Mouse (Mus musculus) lung, postnatal 25 days (tissue): ENCODE measurements around the gene Ndufa11.

Experiments
- DNase-seq: peaks from one replicate; pipeline ENCODE4 v3.0.0; 2022; ENCODE audit warnings: low spot score

Ndufa11 gene

DNA sequence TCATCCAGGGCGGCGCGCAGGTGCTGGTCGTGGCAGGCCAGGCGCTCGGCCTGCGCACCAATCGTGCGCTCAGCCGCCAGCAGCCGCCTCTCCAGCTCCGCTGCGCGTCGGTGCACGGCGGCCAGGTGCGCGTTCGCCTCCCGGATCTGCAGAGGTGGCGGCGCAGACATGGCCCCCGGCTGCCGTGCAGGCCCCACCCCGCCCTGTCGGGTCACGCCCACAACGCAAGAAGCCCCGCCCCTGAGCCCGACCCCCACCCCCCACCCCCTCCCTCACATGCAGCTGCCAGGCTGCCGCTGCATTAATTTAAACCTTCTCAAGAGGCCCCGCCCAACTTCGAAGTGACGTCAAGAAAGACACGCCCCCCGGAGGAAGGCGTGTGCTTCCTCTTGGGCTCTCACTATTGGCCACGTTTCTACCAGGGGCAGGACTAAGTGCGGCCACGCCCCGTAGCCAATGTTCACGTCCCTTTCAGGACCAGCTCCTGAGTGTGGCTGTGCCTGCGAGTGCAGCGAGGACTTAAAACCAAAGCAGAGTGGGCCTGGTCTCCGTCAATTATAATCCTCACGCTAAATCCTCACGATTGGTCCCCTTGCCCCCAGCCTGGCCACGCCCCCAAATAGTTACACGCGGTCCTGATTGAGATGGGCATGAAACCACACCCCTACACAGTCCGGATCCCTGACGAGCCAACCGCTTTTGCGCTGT lies 758 bp upstream of the Ndufa11 start:
- DNase-seq, result peak; percentile 98

DNA sequence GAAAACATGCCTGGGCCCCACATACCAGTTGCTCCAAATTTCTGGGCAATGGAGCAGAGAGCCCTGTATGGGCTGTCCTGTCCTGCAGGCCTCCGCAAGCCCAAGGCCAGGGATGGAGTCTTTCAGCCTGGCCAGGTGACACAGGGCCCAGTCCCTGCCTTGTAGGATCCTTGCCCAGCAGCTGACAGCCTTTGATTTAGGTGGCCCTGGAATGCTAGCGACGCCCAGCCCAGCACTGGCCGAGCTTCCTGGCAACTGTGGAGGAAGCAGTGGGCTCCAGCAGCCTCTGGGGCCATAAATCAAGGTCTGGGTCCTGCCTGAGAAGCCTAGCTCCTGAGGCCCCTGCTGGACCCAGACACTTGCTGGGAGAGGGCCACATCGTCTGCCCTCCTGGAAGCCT lies 4.9 kb downstream of the Ndufa11 start:
- DNase-seq, result no peak

DNA sequence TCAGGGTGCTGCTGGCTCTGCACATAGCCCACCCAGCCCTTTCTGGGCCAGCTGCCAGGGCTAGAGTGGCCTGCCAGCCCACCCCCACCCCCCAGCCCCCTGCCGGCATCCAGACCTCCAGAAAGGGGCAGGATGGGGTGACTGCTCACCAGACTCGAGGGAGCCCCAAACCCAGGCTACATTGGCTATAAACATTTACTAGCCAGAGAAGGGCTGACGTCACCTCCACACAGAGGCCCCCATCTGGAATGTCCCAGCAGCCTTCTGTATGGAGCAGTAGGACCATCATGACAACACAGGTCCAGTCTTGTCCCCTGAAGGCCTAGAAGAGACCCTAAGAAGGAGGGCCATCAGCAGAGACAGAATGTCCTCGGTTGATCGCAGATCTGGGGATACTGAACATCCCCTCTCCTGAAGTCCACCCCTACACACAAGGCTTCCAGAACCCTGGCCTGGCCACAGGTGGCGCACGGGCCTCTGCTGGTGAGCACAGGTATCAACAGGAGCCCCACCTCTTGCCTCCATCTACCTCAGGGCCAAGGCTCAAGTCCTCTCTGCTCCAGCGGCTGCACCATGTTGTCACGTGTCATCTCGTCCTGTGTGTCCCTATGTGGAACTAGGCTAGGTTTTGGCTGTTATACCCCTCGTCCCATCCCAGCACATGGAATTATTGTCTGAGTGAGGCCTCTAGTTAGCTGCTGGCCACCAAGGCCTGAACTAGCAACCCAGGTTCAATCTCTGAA lies 6.0 kb downstream of the Ndufa11 start:
- no peak for DNase-seq

DNA sequence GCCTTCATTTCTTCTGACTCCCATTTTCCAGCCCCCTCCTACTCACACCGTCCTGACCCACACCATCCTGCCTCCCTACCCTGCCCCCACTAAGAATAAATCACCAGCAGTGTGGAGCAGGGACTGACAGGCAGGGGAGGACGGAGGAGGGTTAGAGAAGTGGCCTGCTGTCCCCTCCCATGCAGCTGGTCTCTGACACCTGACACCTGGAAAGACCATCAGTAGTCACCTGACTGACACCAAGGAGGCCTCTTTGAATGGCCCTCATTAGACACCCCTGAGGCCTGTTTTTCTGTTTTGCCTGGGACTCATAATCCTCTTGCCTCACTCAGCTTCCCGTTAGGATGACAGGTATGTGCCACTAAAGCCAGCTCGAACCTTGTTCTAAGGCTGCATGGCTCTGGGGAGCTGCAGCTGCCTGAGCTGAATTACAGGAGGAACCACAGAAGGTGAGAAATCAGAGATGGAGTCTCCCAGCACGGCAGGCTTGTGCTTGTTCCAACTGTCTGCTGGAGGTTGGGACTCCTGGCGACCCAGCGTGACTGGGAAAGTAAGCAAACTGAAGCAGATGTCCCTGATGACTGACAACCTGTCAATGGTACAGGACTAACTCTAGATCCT lies 9.6 kb downstream of the Ndufa11 start:
- DNase-seq, result no peak

DNA sequence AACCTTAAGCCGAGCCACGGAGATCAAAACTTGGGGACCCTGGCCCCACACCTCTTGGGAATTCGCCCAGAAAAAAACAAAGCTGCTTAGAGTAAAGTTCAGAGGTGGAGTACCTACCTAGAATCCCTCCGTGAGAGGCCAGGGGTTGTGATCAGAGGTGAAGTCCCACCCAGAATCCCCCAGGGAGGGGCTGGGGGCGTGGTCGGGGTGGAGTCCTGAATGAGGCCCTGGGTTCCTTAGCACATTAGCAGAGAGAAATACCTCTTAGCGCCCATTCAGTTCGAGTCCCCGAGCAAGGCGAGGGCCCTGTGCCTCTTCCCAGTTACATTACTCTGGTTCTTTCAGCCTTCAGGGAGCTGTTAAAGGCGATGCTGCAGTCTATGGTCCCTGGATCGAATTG lies 10.1 kb downstream of the Ndufa11 start:
- no peak for DNase-seq

DNA sequence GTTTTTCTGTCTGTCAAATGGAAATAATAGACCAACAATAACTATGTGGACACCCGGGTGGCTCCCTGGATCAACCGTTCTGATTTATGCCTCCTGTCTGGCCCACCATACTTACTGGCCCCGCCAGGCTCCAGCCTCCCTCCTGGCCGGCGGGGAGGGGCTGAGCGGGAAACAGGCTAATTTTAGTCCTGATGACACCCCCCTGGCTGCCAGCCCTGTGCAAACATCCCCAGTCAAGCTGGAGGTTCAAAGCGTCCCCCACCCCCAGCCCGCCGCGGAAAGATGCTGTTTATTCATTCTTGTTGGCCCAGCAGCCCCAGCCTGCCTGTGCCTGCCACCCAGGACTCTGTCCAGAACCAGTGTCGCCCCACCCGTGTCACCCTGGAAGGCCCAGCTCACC lies 10.6 kb downstream of the Ndufa11 start:
- DNase-seq, result no peak

DNA sequence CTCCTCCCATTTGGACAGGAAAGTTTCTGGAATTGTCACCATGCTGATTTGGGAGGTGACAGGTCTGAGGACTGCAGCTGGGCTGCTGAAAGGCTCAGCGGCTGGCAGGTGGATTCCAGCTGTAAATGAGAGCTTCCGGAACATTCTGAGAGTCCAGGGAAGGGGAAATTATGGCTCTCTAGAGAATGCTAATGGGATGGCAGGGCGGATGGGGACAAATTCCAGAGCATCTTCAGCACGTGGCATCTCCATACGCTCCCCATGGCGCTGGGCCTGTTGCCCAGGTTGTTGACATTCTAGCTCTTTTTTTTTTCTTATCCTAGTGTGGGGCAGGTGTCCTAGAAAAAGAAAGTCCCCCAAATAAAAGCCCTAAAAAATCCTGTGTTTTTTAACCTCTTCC lies 11.6 kb downstream of the Ndufa11 start:
- no peak for DNase-seq

DNA sequence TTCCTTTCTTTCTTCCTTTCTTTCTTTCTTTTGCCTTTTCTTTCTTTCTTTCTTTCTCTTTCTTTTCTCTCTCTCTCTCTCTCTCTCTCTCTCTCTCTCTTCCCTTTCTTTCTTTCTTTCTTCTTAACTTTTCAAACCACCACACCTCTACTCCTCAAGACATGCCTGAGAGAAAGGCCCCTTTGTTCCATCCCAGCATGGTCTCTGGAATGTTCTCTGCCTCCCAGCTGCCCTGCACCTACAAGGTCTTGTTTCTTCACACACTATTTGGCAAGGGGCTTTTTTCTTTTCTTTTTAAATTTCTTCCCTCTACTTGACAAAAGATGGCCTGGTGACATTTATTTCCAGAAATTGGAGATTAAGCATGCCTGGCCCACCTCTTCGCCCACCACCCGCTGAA lies 12.1 kb downstream of the Ndufa11 start:
- DNase-seq, result no peak

DNA sequence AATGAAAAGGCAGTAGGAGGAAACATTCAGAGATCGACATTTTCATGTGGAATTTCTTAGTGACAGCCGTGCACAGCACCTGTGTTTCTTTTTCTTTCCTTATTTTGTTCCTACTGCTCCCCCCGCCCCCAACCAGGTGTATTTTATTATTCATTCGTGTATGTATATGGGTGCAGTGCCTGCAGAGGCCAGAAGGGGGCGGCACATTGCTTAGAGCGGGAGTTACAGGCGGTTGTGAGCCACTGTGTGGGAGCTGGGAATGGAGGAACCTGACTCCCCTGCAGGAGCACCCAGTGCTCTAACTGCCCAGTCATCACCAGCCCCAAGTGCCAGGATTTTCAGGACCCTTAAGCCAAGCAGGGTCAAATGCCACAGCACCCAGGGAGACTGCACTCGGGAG lies 19.0 kb downstream of the Ndufa11 start:
- DNase-seq, result no peak

DNA sequence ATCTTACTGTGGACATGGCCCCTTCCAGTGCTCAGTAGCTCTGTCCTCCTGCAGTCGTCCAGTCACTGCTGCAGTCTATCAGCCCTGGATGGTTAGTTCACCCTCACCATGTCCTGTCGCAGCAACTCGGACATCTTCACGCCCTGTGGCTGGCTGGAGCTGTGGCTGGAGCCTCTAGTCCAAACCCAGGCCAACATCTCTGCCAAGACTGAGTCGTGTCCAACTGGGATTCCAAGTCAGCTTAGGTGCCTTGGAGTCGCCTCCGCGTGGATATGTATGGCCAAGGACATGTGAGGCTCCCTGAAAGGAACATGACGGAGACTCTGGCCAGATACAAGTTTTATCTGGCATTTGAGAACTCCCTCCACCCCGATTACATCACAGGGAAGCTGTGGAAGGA lies 20.7 kb downstream of the Ndufa11 start:
- DNase-seq, result no peak

DNA sequence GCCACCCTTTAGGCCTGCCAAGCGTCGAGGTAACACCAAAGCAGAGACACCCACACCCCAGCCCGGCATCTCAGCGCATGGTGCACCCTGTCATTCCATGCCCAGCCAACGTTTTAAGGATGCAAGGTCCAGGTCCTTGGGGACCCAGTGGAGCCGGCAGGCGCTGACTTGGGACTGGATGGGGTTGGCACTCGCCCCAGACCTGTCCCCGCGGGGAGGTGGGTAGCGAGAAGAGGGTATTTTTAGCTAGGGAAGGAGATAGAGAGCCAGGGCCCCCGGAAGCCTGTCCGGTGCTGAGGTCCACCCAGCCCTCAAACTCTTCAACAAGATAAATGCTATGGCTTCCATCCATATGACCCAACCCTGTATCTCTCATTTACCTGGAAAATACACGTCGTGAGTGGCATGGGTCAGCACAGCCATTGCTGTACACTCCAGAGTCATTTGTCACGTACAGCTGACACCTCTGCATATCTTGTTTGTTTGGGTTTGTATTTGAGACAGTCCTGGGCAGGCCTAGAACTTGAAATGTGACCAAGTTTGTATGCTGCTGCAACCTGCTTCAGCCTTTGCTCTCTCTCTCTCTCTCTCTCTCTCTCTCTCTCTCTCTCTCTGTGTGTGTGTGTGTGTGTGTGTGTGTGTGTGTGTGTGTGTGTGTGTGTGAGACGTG lies 22.7 kb downstream of the Ndufa11 start:
- no peak for DNase-seq

DNA sequence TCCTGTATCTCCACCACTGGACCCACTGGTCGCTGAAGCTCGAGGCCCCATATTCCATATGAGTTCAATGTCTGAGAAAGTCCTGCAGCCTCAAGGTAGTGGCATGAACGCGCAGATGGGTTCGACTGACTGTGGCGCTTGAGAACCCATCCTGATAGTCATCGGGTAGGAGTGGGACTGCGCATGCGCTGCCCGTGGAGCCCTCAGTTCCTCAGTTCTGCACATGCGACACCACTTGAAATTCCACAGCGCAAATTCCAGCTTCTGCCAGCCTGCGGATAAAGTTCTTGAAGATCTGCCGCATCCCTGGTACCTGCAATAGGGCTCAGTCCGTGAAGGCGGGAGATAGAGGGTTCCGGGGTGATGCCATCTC lies 23.2 kb downstream of the Ndufa11 start:
- no peak for DNase-seq

DNA sequence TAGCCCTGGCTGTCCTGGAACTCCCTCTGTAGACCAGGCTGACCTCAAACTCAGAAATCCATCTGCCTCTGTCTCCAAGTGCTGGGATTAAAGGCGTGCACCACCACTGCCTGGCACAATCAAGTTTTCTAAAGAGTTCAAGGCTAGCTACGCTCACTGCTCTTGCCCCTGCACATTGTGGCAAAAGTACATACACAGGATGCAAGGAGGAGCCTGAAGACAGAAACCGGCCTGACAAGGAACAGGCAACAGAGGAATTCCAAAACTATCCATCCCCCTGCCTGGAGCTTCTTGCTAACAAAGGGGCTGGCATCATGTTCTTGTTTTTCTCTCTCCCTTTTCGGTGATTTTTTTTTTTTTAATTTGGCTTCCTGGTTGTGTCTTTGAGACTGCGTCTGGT lies 26.6 kb downstream of the Ndufa11 start:
- DNase-seq, result no peak

DNA sequence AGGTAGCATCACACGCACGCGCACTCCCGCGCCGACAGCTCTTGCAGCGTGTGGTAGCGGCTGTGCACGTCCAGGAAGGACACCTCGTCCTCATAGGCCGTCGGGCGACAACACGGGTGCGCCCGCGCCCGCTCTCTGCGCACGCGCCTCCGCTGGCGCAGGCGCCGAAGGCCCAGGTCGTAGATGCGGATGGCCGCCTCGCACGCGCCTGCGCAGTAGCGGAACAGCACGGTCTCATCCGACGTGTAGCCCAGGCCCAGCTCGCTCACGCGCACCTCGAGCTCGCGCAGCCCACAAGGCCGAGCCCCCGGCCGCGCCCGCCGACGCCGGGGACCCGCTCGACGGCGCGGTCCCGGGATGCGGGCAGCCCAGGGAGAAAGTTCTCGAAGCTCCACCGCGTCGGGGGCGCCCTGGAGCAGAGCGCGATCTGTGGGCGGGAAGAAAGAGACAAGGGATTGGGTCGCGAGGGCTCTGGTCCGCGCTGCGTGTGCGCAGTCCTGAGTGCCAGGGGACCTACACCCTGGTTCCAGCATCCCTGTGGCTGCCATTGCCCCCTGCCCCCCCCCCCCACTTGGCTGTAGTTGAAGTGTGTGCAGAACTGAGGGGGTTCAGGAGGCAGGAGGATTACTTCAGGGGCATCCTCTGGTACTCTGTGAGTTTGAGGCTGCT lies 34.0 kb downstream of the Ndufa11 start:
- no peak for DNase-seq

DNA sequence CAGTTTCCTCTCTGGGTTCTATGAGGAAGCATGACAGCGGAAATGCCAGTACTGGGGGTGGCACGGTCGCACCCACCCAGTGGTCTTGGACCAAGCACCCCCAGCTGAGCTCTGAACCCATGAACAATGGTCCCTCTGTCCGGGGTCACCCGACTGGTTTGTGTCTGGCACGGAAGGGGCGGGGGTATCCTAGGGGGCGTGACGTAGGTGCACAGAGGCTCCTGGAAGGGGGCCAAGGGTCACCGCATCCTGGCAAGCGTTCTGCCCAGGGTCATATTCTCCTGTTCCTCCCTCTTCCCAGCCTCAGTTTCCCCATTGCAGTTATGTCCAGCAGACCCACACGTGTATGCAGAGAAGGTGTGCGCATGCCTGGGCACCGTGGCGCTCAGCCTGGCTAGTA lies 35.9 kb downstream of the Ndufa11 start:
- DNase-seq, result no peak

DNA sequence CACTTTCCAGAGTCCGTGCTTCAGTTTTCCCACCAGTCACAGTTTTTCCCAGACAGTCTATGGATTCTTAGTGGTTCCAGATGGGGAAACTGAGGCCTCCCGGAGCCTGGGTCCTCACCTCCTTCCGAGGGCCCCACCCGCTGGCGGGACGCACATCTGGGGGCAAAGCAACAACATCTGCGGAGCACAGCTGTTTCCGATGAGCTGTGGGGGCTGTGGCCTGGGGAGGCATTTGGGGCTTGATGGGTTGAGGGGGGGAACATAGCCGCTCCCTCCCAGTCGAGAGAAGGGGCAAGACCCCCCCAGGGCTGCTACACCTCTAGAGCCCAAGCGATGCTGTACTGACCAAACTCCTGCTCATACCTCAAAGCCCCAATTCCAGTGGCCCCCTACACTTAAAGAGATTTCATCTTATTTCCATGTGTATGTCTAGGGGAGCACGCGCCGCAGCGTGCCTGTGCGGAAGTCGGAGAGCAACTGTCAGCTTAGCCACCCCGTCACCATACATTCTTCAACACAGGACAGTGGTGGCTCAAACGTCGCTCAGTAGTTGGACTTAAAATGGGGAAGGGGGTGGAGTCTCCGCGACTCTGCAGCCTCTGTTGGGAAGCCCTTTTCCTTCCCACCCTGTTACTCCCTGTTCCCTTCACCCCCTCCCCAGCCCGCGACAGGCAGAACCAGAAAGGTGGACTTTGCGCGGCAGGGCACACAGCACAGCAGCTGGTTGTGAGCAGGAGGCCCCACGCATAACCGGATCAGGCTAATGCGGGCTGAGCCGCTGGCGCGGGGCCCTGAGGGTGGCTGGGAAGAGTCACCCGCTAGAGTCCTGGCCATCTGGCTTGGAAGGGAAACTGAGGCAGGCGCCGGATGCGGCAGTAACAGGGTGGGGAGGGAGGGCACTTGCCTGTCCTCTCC lies 37.0 kb downstream of the Ndufa11 start:
- DNase-seq, result no peak

DNA sequence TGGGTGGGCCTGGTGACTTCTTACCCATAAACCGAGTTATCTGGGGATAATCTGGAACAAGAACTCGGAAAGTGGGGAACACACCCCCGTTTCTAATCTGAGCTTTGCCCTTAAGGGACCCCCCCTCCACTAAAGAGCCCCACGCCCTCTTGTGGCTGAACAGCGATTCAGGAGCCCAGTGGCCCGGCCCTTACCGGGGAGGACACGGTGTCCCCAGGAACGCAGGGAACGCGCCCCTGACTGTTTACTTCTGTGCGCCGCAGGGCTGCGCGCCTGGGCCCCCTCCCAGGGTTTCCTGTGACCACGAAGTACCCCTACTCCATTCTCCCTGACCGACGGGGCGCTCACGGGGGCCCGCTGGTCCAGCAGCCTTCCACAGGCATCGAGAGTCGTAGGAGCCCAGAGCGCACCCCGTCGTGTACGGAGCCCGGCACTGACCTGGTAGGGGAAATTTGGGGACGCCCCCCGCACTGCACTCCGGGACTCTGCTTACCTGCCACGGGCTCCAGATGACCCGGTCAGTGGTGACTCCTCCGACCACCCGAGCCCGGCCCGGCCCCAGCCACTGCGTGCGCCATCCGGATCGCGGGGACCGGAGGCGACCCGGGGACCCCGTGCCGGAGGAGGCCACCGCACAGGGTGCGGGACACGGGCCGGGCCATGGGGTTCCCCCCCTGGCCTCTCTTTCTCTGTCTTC lies 39.3 kb downstream of the Ndufa11 start:
- peak; percentile 21 for DNase-seq

DNA sequence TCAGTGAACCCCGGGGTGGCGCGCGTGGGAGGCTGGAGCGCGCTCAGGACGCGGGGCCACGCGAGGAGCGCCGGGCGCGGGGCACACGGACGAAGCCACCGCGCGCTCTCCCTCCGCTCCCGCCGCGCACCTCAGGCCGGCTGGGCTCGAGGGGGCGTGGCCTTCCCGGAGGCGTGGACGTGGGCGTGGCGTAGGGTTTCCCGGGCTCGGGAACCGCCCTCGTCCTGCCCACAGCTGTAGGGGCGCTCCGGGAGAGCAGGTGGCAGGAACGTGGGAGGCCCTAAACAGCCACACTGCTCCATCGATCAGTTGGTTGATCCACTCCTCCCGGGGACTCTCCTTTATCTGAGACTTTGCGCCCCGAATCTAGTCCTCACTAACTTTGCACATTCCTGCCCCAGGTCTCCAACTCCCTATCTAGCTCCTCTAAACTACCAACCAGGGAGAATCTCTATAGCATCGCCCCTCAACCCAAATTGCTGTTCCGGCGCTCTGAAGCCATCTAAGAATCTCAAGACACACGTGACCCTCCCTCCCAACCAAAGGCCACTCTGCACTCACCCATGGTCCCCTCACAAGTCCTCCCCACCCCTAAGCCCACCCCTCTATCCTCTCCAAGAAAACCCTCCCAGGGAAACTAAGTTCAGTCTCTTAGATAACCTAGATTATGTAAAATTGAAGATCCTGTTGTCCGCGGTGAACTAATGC lies 40.0 kb downstream of the Ndufa11 start, which contains the start of gene Nrtn:
TSS of gene Nrtn (minus strand) at position 115 of the 708 bp plus-strand sequence.
- peak; percentile 89 for DNase-seq

DNA sequence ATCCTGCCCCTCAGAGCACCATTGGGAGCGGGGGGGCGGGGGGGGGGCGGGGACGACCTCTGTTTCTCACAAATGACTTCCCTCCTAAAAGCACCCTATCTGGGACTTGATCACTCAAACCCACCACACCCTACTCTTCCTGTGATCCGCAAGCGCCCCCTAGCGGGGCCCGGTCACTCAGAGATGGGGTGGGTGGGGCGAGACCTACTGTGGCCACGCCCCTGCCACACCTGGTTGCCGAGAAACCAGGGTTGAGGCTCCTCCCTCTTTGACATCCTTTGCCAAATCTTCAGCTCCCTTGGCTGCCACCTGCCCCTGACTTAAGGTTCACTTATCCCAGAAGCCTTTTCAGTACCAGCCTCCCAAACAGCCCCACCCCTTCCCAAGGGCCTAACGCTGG lies 40.6 kb downstream of the Ndufa11 start:
- DNase-seq, result peak; percentile 71

DNA sequence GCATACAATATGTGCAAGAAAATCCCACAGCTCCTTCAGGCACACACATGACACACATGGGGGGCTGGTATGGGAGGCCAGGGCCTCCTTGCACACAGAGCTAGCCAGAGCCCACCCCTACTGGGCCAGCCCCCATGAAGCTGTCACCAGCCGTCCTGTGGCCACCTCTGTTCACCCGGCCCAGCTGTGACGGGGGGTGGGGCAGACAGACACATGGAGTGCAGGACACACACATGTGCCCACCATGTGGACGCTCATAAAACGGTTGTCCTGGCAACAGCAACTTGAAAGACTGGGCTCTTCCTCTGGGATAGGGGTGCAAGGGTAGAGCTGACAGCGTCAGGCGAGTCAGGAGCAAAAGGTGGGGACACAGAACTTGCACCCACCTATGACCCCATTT lies 41.7 kb downstream of the Ndufa11 start:
- DNase-seq, result no peak
